Mouse (Mus musculus) lung, postnatal 4 days (tissue): ENCODE measurements at regions not wholly inside any gene's neighbourhood (a gene's known extent, or its start where the extent isn't known, plus 50 kb on each side); places are given as distances from the start of the nearest gene placed in this dataset.

Source experiments
- DNase-seq, 2 experiments: peaks; one replicate each; pipeline ENCODE4 v3.0.0; 2021

DNA sequence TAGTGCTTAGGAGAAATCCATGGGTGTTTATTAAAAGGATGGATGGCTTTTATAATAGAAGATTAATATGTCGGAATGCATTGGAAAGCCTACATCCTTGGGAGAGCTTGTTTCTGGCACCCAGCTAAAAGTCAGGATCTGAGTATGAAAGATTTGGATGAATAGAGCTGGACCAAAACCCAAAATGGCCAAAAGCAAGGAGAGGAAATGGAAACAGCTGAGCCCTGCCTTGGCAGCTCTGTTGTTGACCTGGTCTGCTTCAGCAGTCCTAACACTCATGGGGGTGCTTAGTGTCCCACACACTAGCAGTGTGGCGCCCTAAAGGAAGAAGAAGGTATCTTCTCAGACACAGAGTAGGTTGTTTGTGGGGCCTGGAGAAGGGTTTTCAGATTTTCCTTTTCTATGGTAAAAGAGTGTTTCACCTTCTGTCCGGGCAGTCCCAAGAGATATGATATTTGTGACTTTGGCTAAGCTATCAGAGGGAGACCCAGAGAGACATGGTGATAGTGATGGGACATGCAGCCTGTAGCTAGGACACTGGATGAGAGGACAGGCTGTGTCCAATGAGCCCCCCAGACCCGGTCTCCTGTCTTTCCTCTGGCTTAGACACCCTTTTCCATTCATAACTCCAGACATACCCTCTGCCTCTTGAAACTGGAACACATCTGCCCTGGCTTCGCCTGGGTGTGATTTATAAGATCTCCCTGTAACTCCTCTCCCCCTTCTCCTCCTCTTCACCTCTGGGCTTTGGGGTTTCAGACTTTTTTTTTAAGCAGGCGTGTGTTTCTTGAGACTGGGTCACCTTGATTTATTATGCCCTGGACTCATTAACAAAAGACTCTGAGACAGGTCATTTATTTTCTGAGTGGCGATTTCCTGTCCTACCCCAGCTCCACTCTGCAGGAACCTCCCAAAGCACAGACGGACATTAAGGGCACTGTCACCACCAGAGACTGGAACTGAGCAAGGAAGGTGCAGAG, 70.9 kb upstream of the Boc start:
- DNase-seq, result no peak

DNA sequence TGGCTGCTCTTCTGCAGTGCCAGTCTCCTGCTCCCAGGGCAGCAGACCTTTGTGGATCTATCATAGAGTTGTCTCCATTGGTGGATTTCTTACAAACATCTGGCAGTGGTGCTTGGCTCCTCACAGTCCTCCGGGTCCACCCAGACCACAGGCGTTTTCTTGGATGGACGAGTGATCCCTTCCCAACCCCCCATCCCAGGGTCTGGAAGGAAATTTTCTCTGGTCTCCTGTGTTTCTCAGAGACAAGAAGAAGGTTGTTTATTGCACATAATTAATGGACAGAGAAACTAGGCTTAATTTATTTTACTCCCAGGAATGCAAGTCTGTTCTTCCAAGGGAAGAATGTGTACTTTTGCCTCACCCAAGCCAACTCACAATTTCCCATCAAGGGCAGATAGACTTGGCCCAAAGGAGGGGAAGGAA, 67.2 kb upstream of the Boc start:
- peak in 1 of 2 experiments; percentile 59 for DNase-seq

DNA sequence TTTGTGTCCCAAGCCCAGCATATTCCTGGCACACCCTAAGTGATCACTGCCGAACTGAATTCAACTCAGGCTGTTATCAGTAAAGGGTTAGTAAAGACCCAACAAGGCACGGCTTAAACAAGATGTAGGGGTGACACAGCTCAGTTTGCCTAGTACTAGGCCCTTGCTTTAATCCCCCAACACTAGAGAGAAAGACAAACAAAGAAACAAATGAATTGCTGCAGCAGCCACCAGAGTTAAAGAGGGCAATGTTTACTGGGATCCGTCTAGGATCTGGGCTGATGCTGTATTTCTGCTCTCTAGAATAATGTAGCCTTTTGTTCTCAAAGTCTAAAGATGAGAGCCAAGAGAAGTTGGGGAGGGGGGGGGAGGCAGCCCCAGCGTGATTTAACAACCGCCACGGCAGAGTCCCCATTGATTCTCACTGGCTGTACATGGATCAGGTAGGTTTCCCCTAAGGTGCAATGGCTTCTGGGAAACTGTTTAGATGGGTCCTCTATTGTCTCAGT, 66.5 kb upstream of the Boc start:
- no peak for DNase-seq

DNA sequence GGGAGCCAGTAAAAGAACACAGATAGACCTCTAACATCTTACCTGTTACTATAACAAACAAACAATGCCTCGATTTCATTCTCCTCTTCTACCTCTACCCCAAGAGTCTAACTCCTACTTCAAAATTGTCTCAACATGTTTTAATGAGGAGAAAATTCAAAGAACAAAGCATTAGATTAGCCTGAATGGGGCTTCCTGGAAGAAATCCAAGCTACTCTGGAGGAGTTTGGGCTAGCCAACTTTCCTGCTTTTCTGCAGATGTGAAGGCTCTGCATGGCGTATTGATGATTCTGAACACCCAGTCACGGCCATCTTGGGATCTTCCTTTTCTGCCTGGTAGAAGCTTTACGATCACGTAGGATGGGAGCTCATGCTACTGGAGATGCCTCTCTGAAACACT, 62.9 kb upstream of the Boc start:
- no peak for DNase-seq

DNA sequence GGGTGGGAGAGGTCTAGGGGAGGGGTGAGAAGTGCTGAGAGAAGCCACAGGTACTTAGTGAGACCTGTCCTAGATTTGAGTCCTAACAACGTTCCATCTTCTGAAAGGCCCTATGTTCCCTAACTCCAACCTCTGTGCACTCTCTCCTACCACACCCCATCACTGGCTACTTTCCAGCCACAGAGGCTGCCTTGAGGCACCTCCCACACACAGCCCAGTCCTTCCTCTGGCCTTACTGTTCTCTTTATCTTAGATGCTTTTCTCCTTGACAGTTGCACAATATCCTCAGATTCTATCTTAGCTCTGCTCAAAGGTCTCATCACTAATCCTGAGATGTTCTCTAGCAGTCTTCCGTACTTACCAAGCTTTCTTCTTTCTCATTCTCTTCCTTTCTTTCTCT, 61.8 kb upstream of the Boc start:
- DNase-seq, result no peak

DNA sequence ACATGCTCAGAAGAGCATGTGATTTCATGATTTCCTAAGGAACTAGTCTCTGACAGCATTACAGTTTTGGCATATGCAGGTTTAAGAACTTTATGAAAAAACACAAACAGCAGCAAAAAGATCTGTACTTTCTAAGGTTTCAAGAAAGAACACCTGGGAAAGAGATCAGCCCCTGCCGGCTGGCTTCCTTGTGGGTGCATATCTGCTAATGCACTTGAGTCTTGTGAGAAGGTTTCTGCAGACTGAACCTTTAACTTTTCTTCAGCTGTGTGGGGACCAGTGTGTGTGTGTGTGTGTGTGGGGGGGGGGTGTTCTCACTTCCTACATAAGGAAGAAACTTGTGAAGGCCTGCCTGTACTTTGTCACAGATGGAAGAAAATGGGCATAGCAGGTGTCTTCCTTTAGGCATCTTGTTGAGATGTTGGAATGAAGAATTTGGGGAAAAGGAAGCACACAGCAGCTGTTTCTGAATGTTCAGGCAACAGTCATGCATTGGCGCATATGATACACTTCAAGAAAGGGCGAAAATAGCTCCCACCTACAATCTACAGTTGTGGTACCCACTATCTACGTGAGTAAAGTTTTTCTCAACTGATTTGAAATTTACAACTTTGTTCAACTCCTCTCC, 60.9 kb upstream of the Boc start:
- DNase-seq, result no peak

DNA sequence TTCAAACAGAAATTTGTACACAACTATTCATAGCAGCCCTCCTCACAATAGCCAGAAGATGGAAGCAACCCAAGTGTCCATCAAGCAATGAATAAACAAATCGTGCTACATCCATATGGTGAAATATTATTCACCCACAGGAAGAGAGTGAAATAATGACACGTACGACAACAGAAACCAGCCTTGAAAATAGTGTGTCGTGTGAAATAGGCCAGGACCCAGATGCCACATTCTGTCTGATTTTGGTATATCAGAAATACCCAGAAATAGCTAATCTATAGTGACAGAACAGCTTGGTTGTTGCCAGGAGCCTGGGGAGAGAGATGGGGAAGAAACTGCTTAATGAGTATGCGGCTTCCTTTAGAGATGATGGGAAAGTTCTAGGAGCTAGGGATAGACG, 58.3 kb upstream of the Boc start:
- no peak for DNase-seq

DNA sequence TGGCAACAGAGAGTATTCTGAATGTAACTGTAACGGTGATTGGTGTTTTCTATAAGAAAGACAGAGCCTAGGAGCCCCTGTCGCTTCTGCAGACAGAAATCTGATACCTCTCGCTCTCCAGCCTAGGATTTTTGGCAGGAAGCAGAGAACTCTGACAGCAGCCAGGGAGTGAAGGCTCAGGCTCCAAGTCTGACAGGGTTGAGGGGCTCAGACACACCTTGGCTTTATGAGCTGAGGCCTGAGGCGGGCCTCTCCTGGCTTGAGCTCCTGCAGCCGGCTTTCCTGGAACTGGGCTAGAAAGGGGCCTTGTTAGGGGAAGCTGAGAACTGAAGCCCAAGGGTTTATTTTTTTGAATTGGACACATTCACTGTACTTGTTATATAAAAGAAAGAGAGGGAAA, 57.7 kb upstream of the Boc start:
- DNase-seq, result peak; percentile 59 to 85

DNA sequence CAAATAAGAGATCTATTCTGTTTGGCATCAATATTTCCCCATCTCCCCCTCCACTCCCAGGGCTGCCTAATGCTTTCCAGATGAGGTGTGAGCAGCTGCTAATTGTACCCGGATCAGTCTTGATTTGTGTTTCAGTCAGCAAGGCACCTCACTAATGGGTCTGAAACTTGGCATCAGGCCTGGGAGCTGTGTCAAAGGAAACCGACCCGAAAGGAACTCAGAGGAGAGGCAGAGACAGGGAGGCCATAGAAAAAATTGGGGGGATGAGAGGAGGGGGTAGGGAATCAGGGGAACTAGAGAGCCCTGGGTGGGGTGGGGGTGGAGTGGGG, 57.1 kb upstream of the Boc start:
- DNase-seq, result peak; percentile 68 to 82

DNA sequence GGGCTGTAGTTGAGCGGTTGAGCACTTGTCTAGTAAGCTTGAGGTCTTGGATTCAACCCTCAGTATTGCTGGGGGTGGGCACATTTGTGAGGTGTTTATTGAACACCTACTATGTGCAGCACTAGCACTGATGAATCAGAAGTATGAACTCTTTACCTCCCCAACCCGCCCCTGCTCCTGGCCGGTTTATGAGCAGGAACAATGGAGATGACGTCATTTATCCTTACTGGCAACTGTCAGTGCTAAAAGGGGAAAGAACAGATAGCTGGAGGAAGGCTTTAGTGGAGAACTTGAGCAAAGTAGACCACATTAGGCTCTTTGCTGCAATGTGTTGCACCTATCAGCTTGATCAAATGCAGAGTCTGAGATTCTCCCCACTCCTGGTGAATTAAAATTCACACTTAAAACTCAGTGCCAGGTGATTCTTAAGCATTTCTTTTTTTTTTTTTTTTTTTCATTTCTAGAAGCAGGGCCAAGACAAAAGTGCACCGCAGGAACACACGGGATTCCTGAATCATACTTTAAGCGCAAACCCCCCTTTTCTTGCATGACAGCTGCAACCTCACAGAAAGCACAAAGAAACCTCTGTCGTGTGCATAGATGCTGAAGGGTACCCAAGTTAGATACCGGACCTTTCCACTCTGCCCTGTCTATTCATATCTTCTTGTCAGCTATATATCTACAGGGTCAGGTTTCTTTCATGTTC, 56.6 kb upstream of the Boc start:
- no peak for DNase-seq

DNA sequence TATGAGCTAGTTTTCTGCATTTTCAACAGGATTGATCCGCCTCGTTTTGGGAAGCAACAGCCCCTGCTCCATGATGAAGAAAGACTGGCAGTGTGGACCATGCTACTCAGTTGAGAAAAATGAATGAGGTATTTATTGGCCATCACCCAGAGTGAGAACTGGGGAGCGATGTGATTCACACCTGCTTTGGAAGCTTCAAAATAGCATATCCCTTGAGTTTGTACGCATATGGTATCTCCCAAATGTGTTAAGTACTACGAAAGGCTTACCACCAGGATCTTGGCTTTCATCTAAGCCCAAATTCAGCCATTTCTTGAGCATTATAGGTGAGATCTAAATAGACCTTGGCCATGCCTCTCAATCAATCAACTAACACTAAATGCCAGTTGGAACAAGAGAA, 55.5 kb upstream of the Boc start:
- DNase-seq, result no peak

DNA sequence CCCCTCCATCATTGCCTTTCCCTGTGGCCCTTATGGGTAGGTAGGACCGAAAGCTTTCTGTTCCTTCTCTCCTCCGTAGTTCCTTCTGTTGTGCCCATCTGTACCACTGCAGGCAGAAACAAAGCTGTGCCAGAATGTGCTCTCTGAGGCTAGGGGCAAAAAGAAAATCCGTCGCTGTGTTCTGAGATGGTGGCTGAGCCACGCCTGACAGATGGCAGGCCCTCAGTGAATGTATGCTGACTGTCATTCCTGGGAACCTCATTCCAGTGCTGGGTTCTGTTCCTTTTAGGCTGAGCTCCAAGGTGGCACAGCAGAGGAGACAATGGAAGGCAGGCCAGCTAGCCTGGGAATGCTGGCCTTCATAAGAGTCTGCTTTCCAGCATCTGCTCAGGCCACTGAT, 54.0 kb upstream of the Boc start:
- DNase-seq, result no peak

DNA sequence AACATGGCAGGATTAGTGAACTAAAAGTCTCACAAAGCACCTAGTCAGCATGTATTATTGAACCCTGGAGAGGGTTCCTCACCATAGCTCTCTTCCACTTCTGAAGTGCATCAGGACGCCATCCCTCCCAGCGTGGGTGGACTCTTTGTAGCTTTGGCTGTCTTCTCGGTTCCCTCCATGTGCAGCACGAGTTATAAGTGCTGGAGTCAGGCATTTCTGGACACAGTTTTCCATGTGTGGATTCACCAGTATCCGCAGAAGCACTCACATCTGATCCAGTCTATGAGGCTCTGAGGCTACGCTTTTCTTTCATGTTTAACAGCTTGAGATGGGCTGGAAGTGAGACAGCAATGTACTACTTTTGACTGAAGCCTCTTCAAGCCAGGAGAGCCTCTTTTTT, 52.8 kb upstream of the Boc start:
- no peak for DNase-seq

DNA sequence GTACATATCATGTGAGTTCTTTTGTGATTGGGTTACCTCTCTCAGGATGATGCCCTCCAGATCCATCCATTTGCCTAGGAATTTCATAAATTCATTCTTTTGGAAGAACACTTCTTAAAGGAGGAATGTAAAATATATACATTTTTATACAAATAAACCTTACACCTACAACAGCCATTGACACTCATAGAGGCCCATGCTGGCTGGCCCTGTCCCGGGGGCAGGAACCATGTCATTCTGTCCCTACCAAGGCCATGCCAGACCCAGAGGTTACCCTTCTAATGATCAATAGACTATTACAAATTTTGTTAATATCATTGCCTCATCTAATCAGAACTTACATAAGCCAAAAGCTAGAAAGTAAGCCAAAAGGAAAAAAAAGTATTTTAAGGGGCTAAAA, 49.9 kb upstream of the Boc start:
- no peak for DNase-seq
